Mouse (Mus musculus): ENCODE results near the gene Slc6a8. TPM values are rescaled to one million over a fixed set of nuclear protein-coding genes. Genes with fewer than 3 reads are reported as not detected.
A peak's percentile ranks its signal among the peaks of the same experiment; 100 is the strongest.

Slc6a8 gene
- polyA plus RNA-seq (2012; rRNA removed): 116 TPM in 2 replicates

GRCm38 (mm10) chrX:73672879-73673618 lies at the start of gene Slc6a8:
Slc6a8 (plus strand) TSS chrX:73673150.
- DNase-seq (ENCODE audit: extremely low spot score in 1 of 2, low spot score in 1 of 2): peak in 1 of 2 experiments; percentile 62

GRCm38 (mm10) chrX:73626981-73627380 lies 46.0 kb upstream of the Slc6a8 start:
- no peak for DNase-seq (ENCODE audit: extremely low spot score in 1 of 2, low spot score in 1 of 2)

DNA sequence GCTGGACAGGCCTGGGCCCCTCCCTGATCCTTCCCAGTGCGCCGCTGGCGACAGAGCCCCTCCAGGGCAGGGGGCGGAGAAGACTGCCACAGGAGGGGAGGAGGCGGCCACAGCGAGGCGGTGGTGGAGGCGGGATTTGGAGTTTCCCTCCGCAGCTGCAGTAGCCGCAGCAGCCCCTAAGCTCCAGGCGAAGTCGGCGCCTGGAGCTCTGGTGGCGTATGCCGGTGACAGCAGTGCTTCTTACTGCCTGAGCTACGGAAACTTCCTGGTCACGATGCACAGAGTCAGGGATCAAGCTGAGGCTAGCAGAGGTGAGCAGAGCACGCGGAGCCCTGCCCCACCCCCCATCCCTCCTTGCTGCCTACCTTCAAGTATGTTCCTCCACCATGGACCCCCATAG lies 37.5 kb upstream of the Slc6a8 start:
- DNase-seq (ENCODE audit: extremely low spot score in 1 of 2, low spot score in 1 of 2): no peak

DNA sequence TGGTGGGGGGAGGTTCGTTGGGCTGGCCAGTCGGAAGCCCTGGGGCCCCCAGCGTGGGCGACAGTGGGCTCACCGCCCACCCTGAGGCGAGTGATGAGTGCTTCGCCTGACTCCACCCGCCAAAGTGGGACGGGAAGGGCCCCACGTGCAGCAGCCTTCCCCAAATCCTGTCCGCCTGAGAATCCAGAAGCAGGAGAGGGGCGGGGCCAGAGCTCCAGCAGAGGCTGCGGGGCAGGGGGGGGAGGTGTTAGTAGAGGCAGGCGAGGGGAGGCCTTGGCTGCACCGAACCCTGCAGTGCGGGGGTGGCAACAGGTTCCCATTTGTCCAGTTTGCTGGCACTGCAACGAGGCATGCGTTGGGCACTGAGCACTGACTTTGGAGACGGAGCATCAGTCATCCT lies 35.5 kb upstream of the Slc6a8 start:
- DNase-seq (ENCODE audit: extremely low spot score in 1 of 2, low spot score in 1 of 2): no peak

GRCm38 (mm10) chrX:73639255-73639675 lies 33.7 kb upstream of the Slc6a8 start, which contains the start of gene Dusp9:
Dusp9 (plus strand) TSS chrX:73639419.
- no peak for DNase-seq (ENCODE audit: extremely low spot score in 1 of 2, low spot score in 1 of 2)

DNA sequence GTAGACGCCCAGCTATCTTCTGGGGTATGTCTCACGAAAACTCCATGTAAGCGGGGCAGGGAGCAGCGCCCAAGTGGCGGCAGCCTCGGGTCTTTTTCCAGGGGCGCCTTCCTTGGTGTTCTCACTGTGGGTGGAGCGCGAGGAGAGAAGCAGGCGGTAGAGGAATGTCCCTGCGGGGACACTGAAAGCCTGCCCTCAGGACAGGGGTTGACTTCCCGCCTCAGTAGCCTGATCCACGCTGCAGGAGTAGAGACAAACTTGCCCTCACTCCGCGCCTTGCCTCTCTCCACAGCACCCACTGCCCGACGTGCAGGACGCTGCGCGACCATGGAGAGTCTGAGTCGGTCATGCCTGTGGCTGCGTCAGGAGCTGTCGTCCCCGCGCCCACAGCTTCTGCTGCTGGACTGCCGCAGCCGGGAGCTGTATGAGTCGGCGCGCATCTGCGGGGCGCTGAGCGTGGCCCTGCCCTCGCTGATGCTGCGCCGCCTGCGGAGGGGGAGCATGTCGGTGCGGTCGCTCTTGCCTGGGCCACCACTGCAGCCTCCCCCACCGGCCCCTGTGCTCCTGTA lies 33.0 kb upstream of the Slc6a8 start:
- peak in 1 of 2 experiments; percentile 21 for DNase-seq (ENCODE audit: extremely low spot score in 1 of 2, low spot score in 1 of 2)

DNA sequence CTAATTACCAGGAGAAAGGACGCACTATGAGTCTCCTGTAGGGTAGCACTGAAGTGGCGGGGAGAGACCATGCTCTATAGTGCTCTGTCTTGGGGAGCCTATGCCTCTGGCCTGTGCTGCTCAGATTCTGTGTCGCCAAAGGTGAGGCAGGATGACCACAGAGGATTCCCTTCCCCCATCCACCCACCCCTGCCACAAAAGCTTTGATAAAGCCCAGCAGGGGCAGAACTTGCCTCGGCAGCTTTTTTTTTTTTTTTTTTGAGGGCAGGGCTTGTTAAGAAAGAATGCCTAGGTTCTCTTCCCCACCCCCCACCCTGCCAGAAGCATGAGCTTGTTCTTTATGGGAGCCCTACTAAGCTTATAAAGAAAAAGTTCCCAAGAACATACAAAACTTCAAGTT lies 27.8 kb upstream of the Slc6a8 start:
- DNase-seq (ENCODE audit: extremely low spot score in 1 of 2, low spot score in 1 of 2): no peak

DNA sequence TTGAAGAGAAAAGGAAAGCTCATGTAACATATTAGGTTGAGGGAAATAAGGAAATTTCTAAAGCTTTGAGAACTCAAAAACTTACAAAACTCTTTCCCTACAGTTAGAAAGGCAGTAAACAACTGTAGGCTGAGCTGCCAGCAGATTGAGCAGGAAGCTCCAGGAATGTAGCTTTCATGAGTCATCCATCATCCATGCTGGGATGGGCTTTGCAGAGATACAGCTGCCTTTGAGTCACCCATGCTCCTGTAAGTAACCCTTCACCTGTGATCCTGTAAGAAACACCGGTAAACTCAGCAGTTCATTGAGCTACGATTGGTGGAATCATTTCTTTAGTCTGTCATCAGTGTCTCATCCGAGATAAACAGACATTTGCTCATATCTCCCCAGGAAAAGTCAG lies 22.1 kb upstream of the Slc6a8 start:
- DNase-seq (ENCODE audit: extremely low spot score in 1 of 2, low spot score in 1 of 2): no peak

DNA sequence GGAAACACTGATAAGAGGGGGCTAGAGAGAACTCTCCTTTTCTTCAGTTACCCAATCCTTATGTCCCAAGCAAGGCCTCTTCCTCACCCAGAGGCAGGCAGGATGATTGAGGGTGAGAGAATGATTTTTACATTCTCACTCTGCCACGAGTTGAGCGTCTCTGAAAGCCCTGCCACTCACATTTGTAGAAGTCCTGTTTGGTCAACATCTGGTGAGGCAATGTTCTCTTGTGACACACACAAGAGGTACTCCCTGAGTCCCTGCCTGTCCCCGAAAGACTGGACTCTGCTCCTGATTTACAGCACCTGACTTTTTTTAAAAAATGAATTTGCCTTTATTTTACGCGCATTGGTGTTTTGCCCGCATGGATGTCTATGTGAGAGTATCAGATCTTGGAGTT lies 19.6 kb upstream of the Slc6a8 start:
- no peak for DNase-seq (ENCODE audit: extremely low spot score in 1 of 2, low spot score in 1 of 2)

DNA sequence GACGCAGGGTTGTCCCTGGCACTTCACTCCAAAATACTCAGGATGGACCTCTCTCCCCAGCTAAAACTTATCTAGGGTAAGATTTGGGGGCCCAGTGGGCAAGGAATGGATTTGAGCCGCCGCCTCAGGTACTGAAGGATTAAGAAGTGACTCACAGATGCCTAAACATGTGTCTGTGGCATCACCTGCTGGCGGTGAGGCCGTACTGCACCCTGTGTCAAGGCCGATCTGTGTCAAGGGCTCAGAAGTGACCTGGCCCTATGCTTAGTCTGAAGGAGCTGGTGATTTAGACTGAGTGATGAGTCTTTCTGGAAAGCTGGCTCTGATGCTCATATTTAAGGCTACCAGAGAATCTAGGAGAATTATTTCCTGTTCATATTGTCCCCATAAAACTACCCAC lies 18.8 kb upstream of the Slc6a8 start:
- DNase-seq (ENCODE audit: extremely low spot score in 1 of 2, low spot score in 1 of 2): peak; percentile 38 to 60

GRCm38 (mm10) chrX:73655529-73655928 lies 17.4 kb upstream of the Slc6a8 start:
- peak in 1 of 2 experiments; percentile 25 for DNase-seq (ENCODE audit: extremely low spot score in 1 of 2, low spot score in 1 of 2)

DNA sequence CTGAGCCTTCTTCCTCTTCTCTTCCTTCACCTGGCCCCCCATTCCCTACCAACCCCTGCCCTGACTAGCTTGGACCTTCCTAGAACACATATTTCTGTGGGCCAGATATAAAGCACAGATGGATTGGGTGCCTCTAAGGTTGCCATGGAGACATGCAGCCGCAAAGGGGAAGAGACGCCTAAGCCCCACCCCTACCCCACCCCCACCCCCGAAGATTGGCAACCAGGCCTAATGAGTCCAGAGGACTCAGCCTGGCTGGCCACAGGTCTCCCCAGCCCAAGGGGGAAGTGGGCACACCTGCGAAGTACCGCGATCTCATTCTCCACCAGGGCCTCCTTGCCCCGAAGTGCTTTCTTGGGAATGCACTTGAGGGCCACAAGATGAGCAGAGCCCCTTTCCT lies 14.6 kb upstream of the Slc6a8 start:
- DNase-seq (ENCODE audit: extremely low spot score in 1 of 2, low spot score in 1 of 2): no peak

DNA sequence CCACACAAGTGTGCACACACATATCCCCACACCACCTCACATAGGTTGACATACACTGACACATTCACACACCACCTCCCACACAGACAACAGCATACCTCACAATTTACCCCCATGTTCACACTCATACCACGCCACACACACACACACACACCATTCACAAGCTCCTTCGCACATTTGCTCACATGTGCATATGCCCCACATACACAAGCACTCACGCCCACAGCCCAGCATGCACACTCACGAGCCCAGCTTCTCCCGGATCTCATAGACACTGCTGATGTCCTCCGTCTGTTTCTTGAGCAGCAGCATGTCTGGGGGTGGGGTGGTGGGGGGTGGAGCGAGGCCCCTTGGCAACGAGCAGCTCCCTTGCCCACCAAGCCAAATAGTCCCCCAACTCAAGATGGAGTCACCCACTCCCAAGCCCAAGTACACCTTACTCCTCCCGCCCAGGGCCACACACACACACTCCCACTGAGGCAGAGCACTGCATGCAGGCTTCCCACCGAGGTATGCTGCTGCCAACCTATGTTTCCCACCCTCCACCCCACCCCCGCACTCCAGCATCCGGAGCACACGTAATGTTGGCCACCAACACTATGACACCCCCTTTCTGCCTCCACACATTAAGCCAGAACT lies 13.9 kb upstream of the Slc6a8 start:
- peak; percentile 41 to 57 for DNase-seq (ENCODE audit: extremely low spot score in 1 of 2, low spot score in 1 of 2)

DNA sequence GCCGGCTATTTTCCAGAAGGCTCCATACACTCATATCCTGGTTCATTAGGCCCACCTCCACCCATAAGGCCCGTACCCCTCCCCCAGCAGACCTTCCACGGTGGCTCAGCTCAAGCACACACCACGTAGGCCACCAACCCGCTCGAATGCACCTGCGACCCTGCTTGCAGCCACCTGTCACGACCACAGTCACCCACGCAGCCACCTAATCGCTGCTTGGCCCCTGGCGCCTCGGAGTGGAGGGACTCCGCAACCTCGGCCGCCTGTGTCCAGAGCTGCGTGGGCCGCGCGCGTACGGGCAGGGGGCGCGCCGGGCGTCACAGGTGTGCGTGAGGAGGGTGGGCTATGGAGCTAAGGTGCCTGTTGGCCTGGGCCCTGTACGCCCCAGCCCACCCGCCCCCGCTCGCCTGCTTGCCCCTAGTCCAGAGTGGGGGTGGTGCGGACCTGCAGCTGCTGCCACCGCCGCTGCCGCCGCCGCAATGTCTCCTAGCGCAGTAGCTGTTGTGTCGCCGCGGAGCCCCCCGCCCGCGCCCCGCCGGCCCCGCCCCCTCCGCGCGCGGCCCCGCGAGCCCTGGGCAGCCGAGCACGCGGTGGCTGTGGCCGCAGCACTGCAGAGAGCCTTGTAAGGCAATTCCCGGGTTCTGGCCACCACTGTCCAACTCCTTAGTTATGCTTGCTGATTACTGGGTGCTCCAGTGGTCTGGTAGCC lies 13.2 kb upstream of the Slc6a8 start, which contains the start of gene Pnck:
Gene Pnck, minus strand, starts transcription at position 543 of the 709 bp plus-strand sequence.
- peak in 1 of 2 experiments; percentile 26 for DNase-seq (ENCODE audit: extremely low spot score in 1 of 2, low spot score in 1 of 2)

- no peak for DNase-seq (ENCODE audit: extremely low spot score in 1 of 2, low spot score in 1 of 2)
Measured at GRCm38 (mm10) chrX:73660284-73660665, 12.7 kb upstream of the Slc6a8 start.

DNA sequence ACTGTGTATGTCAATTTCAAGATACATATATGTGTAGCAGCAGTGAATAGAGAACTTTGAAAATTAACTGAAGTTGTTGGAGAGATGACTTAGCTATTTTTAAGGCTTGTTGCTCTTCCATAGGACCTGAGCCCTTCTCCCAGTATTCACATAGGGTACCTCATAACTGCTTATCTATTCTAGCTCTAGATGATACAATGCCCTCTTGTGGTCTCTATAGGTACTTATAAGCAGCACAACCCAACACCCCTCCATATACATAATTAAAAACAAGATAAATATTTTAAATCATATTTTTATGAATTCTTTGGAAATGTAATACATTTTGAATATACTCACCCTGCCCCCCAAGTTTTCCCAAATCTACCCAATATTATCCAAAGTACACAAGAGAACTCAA lies 9.8 kb upstream of the Slc6a8 start:
- peak in 1 of 2 experiments; percentile 34 for DNase-seq (ENCODE audit: extremely low spot score in 1 of 2, low spot score in 1 of 2)

- DNase-seq (ENCODE audit: extremely low spot score in 1 of 2, low spot score in 1 of 2): peak in 1 of 2 experiments; percentile 52
Measured at GRCm38 (mm10) chrX:73672031-73672431, 919 bp upstream of the Slc6a8 start.

- no peak for DNase-seq (ENCODE audit: extremely low spot score in 1 of 2, low spot score in 1 of 2)
Measured at GRCm38 (mm10) chrX:73673619-73673967, 643 bp downstream of the Slc6a8 start.

GRCm38 (mm10) chrX:73673968-73674661 lies 1.2 kb downstream of the Slc6a8 start:
- DNase-seq (ENCODE audit: extremely low spot score in 1 of 2, low spot score in 1 of 2): peak in 1 of 2 experiments; percentile 25

DNA sequence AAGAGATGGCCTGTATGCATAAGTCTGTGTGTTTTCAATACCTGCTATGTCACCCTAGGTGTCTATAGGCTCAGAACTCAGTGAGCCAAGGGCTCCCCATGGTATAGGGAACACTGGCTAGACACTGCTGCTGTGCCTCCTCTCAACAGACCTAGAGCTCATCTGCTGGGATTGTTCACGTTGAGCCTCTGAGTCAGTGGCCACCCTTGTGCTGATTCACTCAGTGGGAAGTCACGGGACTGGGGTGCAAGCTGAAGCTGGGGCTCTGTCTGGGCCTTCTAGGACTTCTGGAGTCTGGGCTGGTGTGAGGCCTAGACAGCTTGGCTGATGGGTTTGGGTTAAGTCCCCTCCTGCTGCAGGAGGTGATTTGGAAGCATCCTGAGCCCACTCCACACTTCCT lies 2.3 kb downstream of the Slc6a8 start:
- peak in 1 of 2 experiments; percentile 31 for DNase-seq (ENCODE audit: extremely low spot score in 1 of 2, low spot score in 1 of 2)

Measured in frontal cortex, adult 2 months (tissue).